Mouse (Mus musculus) kidney, adult 2 months (tissue): ENCODE results near the gene OR5BS1P. TPM values are rescaled to one million over a fixed set of nuclear protein-coding genes. Genes with fewer than 3 reads are reported as not detected.

Source experiments
- DNase-seq: peaks from one replicate; pipeline ENCODE4 v3.0.0; 2021
- H3K27ac ChIP-seq: fragments of 200-500 bp; 2 replicates; pipeline ENCODE4 v1.5.1; 2012; ENCODE audit warnings: low read depth, low read length, control low read depth, inconsistent platforms; ENCODE audit not compliant: insufficient read depth
- H3K27me3 ChIP-seq: fragments of 200-500 bp; replicated peaks from 2 replicates; pipeline ENCODE4 v1.6.1; 2012; ENCODE audit warnings: mild to moderate bottlenecking, moderate library complexity, low read length, inconsistent platforms; ENCODE audit not compliant: control insufficient read depth, insufficient read depth
- H3K36me3 ChIP-seq: fragments of 200-500 bp; 2 replicates; pipeline ENCODE4 v1.6.1; 2012; ENCODE audit warnings: mild to moderate bottlenecking, moderate library complexity, low read length, inconsistent platforms; ENCODE audit not compliant: control insufficient read depth, insufficient read depth
- H3K4me1 ChIP-seq: fragments of 200-500 bp; 2 replicates; pipeline ENCODE4 v1.6.1; 2011; ENCODE audit warnings: low read length; ENCODE audit not compliant: control insufficient read depth, insufficient read depth
- H3K4me3 ChIP-seq: fragments of 200-500 bp; 2 replicates; pipeline ENCODE4 v1.5.1; 2011; ENCODE audit warnings: mild to moderate bottlenecking, low read depth, low read length, control low read depth; ENCODE audit not compliant: insufficient read depth
- CTCF ChIP-seq: fragments of 200-500 bp; conservative IDR thresholded peaks from 2 replicates; pipeline ENCODE4 v1.5.1; 2011; ENCODE audit warnings: low read depth, mild to moderate bottlenecking, control low read depth, low read length, moderate library complexity, mixed read lengths; ENCODE audit not compliant: insufficient read depth, insufficient read length
- POLR2A ChIP-seq: fragments of 200-500 bp; IDR thresholded peaks from one replicate; pipeline ENCODE4 v1.6.1; 2011; ENCODE audit warnings: low read depth, low read length, control low read depth
- WGBS: fragments of 180-500 bp; shearing (Covaris S2); methylation state at CpG from one replicate; pipeline ENCODE4 v1.1.7; 2018; 5-methylcytosine and 5-hydroxymethylcytosine counted together
- polyA plus RNA-seq: library from polyadenylated mRNA; depleted of rRNA; stranded (reverse); fragments of >200 nt; gene quantifications from 2 replicates; pipeline ENCODE4 v1.2.3, GENCODE M21; 2012

Gene OR5BS1P
- polyA plus RNA-seq, 1 experiment, result not detected

DNA sequence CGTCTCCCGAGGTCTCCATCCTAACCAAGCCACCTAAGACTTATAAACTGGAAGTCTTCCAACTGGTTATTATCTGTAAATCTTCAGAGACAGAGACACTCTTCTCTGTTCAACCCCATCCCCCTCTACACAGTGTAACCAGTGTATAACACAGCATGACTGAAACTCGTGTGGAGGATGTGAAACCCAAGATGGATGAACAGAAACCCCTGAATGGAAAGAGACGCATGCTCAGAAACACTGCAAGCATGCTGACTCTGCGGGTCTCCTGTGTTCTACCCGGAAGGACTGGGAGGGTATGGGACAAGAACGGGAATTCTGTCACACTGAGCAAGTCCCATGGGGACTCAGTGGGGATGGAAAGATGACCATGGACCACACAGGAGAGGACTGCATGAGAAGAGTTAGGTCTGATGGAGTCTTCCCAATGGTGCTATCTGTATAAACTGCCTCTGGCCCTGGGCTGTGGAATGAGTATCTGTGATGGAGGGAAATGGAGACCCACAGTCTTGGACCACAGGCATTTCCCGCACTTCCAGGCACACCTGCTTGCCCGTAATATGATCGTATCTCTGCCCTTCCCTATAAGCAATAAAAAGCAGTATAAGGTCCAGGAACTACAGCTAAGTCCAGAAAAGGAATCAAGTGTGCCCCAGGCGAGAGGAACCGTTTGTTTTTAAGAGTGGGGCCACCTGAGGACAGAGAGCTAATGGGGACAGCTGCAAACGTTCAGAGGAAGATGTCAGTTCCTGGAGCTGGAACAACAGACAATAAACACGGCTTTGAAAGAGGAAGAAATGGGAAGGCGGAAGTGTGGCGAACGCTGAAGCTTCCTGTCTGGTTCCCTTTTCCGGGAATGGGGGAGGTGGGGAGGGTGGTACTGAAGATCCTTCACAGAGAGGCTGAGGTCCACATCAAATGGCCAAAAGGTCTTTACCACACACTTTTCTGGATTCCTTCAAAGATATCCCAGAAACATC lies 14.5 kb downstream of the OR5BS1P start:
- Histone ChIP-seq H3K27ac (peak overlapping the region; percentile 45; the same call in 1 of the 2 replicates), H3K4me3 (no peak overlapping the region), H3K27me3 (no peaks in the 10 kb centered on the region), H3K36me3 (no peaks in the 10 kb centered on the region), H3K4me1 (no peaks in the 10 kb centered on the region)
- 37% methylated on average over 18 of the region's 18 CpGs for WGBS
- TF ChIP-seq CTCF (no peak), POLR2A (no peak)
- peak; percentile 46 for DNase-seq

DNA sequence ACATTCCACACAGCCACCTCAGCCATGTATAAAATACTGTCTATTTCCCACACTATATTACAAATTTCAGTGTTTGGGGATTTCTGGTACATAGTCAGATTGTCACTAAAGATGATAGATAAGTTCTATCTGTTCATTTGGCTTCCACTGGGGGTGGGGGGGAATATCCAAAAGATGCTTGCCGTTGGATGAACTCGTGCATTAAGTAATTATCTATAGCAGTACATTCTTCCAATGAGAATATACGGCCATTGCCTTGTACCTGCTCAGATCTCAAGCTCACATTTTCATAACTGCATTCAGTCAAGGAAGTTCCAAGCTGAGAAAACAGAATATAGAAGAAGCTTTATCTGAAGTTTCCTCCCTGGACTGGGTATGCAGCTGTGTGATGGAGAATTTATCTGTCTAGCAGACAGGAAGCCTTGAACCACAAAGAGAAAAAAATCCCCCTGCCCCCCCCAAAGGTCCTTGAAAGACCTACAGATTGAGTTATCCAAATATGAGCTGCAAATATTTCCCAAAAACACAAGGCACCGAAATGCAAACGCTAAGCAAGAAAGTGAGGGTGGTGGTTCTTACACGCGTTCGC lies 16.8 kb downstream of the OR5BS1P start:
- TF ChIP-seq POLR2A, result no peak
- no peak overlapping the region for H3K4me3 ChIP-seq
- H3K4me1 ChIP-seq, result no peaks in the 10 kb centered on the region
- WGBS, result 91% methylated on average over 8 of the region's 8 CpGs
- H3K36me3 ChIP-seq, result no peaks in the 10 kb centered on the region
- H3K27me3 ChIP-seq, result no peaks in the 10 kb centered on the region
- H3K27ac ChIP-seq, result no peak overlapping the region
- no peak for DNase-seq

DNA sequence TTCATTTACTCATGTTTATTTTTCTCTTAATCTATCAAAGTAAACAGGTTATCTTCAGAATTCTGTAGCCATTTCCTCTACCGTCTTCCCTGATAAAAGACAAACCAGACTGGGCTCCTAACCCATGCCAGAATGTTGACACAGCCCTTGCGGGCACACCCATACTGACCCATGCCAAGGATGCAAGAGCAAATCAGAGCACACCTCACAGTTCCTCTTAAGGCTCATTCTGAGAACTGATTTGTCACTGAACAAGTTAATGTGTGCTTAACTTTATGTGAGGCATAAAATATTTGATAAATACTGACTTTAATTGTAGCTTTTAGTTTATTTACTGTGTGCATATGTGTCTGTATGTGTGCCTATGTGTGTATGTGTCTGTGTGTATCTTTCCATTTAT lies 21.6 kb downstream of the OR5BS1P start:
- WGBS, result 63% methylated on average over 2 of the region's 2 CpGs

DNA sequence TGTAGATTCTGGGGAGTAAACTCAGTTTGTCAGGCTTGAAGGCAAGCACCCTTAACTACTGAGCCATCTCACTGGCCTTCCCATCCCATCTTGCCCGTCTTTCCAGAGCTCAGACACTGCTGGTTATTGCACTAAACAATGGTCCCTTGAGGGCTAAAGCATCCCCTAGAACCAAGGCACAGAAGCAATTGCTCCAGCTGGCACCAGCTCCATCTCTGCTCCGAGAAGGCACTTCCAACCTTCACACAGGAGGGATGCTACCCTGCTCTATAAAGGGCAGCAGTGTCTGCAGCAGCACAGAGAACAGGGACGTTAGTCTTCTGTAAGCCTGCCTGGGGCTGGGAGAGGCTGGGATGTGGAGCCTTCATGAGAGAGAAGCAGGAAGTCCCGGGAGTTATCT lies 22.4 kb downstream of the OR5BS1P start, which contains the start of gene Olfr279:
Olfr279 (plus strand) TSS at position 301 of the 400 bp plus-strand sequence.
- H3K27me3 ChIP-seq, result no peaks in the 10 kb centered on the region
- no peak for DNase-seq
- TF ChIP-seq POLR2A (no peak), CTCF (no peak)
- no peak within 1 kb of the TSS for H3K27ac ChIP-seq
- WGBS, result 58% methylated on average over 4 of the region's 4 CpGs
- no peaks in the 10 kb centered on the region for H3K36me3 ChIP-seq
- no peaks in the 10 kb centered on the region for H3K4me1 ChIP-seq
- no peak within 1 kb of the TSS for H3K4me3 ChIP-seq

More for the DNA sequence above, 21.6 kb downstream of the OR5BS1P start:
- no peak for DNase-seq
- Histone ChIP-seq H3K4me3 (no peak overlapping the region), H3K4me1 (no peaks in the 10 kb centered on the region), H3K36me3 (no peaks in the 10 kb centered on the region), H3K27ac (no peak overlapping the region), H3K27me3 (no peaks in the 10 kb centered on the region)
- TF ChIP-seq POLR2A, result no peak
- no peak for TF ChIP-seq CTCF

DNA sequence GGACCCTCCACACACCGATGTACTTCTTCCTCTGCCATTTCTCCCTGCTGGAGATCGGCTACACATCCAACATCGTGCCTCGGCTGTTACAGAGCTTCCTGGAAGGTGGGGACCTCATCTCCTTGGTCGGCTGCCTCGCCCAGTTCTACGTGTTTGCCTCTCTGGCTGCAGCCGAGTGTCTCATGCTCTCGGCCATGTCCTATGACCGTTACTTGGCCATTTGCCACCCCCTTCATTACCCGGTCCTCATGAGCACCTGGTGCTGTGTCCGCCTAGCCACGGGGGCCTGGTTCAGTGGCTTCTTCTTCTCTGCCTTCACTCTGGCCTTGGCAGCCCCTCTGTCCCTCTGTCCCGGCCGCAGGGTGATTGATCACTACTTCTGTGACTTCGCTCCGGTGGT lies 27.9 kb downstream of the OR5BS1P start:
- Histone ChIP-seq H3K27me3 (no peaks in the 10 kb centered on the region), H3K4me3 (no peak overlapping the region), H3K4me1 (no peaks in the 10 kb centered on the region), H3K36me3 (no peaks in the 10 kb centered on the region), H3K27ac (no peak overlapping the region)
- no peak for DNase-seq
- no peak for TF ChIP-seq CTCF
- TF ChIP-seq POLR2A, result no peak
- 85% methylated on average over 17 of the region's 17 CpGs for WGBS

DNA sequence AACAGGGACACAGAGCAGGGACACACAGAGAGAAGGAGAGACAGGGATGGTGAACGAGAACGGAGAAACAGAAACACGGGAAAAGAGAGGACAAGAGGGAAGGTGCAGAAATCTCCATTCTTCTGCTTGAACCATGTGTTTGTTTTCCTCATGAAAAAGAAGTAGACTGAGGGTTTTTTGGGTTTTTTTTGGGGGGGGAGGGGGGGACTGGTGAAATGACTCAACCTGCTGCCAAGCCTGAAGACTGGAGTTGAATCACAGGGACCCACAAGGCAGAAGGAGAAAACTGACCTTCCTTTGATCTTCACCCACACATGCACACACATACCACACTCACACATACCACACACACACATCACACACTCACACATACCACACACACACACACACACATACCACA lies 33.6 kb downstream of the OR5BS1P start:
- no peaks in the 10 kb centered on the region for H3K36me3 ChIP-seq
- no peak overlapping the region for H3K27ac ChIP-seq
- WGBS, result 88% methylated on average over 3 of the region's 3 CpGs
- H3K27me3 ChIP-seq, result no peaks in the 10 kb centered on the region
- DNase-seq, result no peak
- H3K4me1 ChIP-seq, result no peaks in the 10 kb centered on the region
- no peak for TF ChIP-seq CTCF
- TF ChIP-seq POLR2A, result no peak
- no peak overlapping the region for H3K4me3 ChIP-seq

DNA sequence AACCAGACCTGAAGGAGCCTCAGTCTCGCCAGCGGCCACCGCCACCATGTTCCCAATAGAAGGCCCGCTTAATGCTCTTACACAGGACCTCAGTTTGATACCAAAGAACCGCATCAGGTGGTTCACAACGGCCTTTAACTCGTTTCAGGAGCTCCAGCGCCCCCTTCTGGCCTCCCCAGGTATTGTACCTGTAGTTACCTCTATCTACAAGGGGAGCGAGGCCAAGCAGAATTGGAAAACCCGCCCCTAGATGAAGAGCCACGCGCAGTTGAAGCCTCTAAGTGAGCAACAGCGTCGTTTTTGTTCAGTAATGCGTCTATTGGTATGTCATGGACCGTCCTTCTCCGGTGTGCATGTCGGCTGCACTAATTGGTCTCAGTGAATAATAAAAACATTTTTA lies 34.8 kb downstream of the OR5BS1P start:
- Histone ChIP-seq H3K36me3 (no peaks in the 10 kb centered on the region), H3K4me1 (no peaks in the 10 kb centered on the region), H3K27ac (no peak overlapping the region), H3K4me3 (no peak overlapping the region), H3K27me3 (no peaks in the 10 kb centered on the region)
- peak; percentile 56 for DNase-seq
- WGBS, result 13% methylated on average over 18 of the region's 18 CpGs
- TF ChIP-seq CTCF, result peak; percentile 64
- no peak for TF ChIP-seq POLR2A
